In the genomic region with DNA sequence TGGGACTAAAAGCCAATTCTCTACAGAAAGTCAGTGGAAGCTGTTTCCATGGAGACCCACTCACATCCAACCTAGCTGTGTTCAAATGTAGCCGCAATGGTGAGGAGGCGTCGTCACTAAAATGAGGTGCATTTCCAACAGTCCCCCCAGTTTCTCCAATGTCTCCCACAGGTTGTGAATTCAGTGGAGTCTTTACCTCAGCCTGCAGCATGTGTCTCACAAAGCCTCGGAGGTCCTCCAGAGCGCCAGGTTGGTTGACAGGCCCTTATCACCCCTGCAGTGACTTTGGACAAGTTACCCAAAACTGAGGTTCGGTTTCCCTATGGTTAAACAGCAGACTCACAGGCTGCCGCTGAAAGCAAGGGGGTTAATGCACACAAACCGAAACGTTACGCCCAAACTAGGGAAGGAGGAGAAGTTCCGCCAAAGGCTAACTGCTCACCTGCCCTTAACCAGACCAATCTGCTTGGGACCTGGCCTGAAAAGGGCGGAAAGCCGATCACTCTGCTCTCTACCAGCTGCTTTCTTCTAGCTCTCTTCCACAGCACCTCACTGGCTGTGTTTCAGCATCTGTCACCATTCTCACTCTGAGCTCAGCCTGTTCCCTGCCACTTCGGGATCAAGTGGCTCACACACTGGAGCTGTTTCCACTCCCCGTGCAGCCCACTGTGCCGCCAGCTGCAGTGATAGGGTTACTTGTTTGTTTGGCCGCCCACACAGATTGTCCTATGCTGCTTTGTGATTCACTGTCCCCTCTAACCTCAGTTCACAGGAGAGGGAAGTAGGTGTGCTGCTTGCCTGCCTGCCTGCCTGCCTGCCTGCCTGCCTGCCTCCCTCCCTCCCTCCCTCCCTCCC, we compare ENCODE assay signal across 14 mouse cellular contexts. TPM values are rescaled to one million over a fixed set of nuclear protein-coding genes. Genes with fewer than 3 reads are reported as not detected.
DNase-seq lines count a peak whose midpoint lies in the region; ATAC-seq lines count a peak whose summit lies in the region.
"Had no signal": no experiment of that assay in that cellular context is flagged by ENCODE, and none has a peak within 500 bp of the region (broad histone marks: within the 10 kb centered on the region; RNA-seq: fewer than 3 reads in every experiment).

No protein-coding gene starts in this region.

- H3K4me1 ChIP-seq in forebrain, embryonic 16.5 days (replicated peaks; ENCODE audit: control insufficient read depth, insufficient read depth, low read length): peaks cover 18% of the 10 kb centered on the region
- H3K4me1 ChIP-seq in forebrain, embryonic 12.5 days: peaks cover 17% of the 10 kb centered on the region
- peaks cover 23% of the 10 kb centered on the region for H3K4me1 ChIP-seq in midbrain, embryonic 13.5 days (replicated peaks)

- no peak overlapping the region for H3K27ac ChIP-seq in forebrain, embryonic 16.5 days (ENCODE audit: low read length)
- H3K27ac ChIP-seq in forebrain, embryonic 12.5 days: no peak overlapping the region
- no peak overlapping the region for H3K27ac ChIP-seq in midbrain, embryonic 13.5 days
- H3K27ac ChIP-seq: midbrain, embryonic 10.5 days had no signal

- no peak overlapping the region for H3K4me2 ChIP-seq in forebrain, embryonic 16.5 days (ENCODE audit: low read length)
- H3K4me2 ChIP-seq in forebrain, embryonic 12.5 days: no peak overlapping the region
- H3K4me2 ChIP-seq in midbrain, embryonic 13.5 days (replicated peaks): no peak overlapping the region

- peak; percentile 29 to 56 for DNase-seq in left cerebral cortex, adult 18-20 months (ENCODE audit: low spot score in 2 of 2)
- DNase-seq in left cerebral cortex, postnatal 4 days: no peak
- peak; percentile 27 for DNase-seq in induced T-regulatory cell, adult 2 months (ENCODE audit: low read depth)
- DNase-seq in right cerebral cortex, postnatal 10 days (ENCODE audit: low spot score in 2 of 2): peak; percentile 51 to 68
- DNase-seq in lung, postnatal 25 days (ENCODE audit: low spot score): no peak
- DNase-seq: embryo, embryonic 11 days; thymus, postnatal 36 days had no signal

- H3K9me3 ChIP-seq in forebrain, embryonic 16.5 days (ENCODE audit: control insufficient read depth, low read length): no peaks in the 10 kb centered on the region
- no peaks in the 10 kb centered on the region for H3K9me3 ChIP-seq in forebrain, embryonic 12.5 days
- no peaks in the 10 kb centered on the region for H3K9me3 ChIP-seq in midbrain, embryonic 13.5 days
- H3K9me3 ChIP-seq: midbrain, embryonic 10.5 days had no signal

- H3K4me3 ChIP-seq in forebrain, embryonic 16.5 days (replicated peaks; ENCODE audit: low read length): no peak overlapping the region
- no peak overlapping the region for H3K4me3 ChIP-seq in forebrain, embryonic 12.5 days (replicated peaks)
- no peak overlapping the region for H3K4me3 ChIP-seq in midbrain, embryonic 13.5 days (replicated peaks)
- H3K4me3 ChIP-seq: midbrain, embryonic 10.5 days had no signal

- ATAC-seq in forebrain, embryonic 16.5 days: no peak
- ATAC-seq in forebrain, embryonic 12.5 days (ENCODE audit: low FRiP score): no peak
- no peak for ATAC-seq in midbrain, embryonic 13.5 days

- H3K9ac ChIP-seq in forebrain, embryonic 16.5 days (replicated peaks; ENCODE audit: low read depth, low read length): 0 out of 2 replicates have a peak overlapping the region, but pooled peaks have one; percentile 17
- no peak overlapping the region for H3K9ac ChIP-seq in forebrain, embryonic 12.5 days
- no peak overlapping the region for H3K9ac ChIP-seq in midbrain, embryonic 13.5 days (replicated peaks)

- intact Hi-C loops in left cerebral cortex, postnatal 4 days (cut with DNase I): loop anchor here (5.0 kb wide), 1 partner anchor 41 kb away; no protein-coding TSS in a partner anchor

- peaks cover 12% of the 10 kb centered on the region for H3K27me3 ChIP-seq in forebrain, embryonic 16.5 days (replicated peaks; ENCODE audit: control insufficient read depth, insufficient read depth, low read length)
- H3K27me3 ChIP-seq in forebrain, embryonic 12.5 days: peaks cover 39% of the 10 kb centered on the region
- peaks cover 48% of the 10 kb centered on the region for H3K27me3 ChIP-seq in midbrain, embryonic 13.5 days

- no peaks in the 10 kb centered on the region for H3K36me3 ChIP-seq in forebrain, embryonic 16.5 days (ENCODE audit: control insufficient read depth, insufficient read depth)
- H3K36me3 ChIP-seq in forebrain, embryonic 12.5 days (replicated peaks): no peaks in the 10 kb centered on the region
- H3K36me3 ChIP-seq in midbrain, embryonic 13.5 days: no peaks in the 10 kb centered on the region
- H3K36me3 ChIP-seq: midbrain, embryonic 10.5 days had no signal

- 27% methylated on average over 17 of the region's 17 CpGs for WGBS in forebrain, embryonic 16.5 days
- 29% methylated on average over 17 of the region's 17 CpGs for WGBS in forebrain, embryonic 12.5 days
- 26% methylated on average over 17 of the region's 17 CpGs for WGBS in midbrain, embryonic 13.5 days

RNA-seq across cellular contexts. Expression of a gene that starts 1.6 kb away (rescaled TPM):
- 35.9 and 36.7 TPM in 2 replicates for polyA plus RNA-seq in forebrain, embryonic 16.5 days (2015; fragmentation: Nextera tagmentation; extraction: Ambion mirVana)
- 18.8 and 21.4 TPM in 2 replicates for polyA plus RNA-seq in forebrain, embryonic 12.5 days (2016; fragmentation: Nextera tagmentation; extraction: Ambion mirVana)
- total RNA-seq in left cerebral cortex, adult 18-20 months (2021): 10 to 100 TPM; 74.8 to 75.0 TPM
- total RNA-seq in left cerebral cortex, postnatal 4 days (2021): 10 to 100 TPM; 25.5 to 27.3 TPM
- 25.9 and 28.4 TPM in 2 replicates for polyA plus RNA-seq in midbrain, embryonic 13.5 days (2015; fragmentation: Nextera tagmentation; extraction: Ambion mirVana)

RNA-seq across cellular contexts. Expression of a gene that starts 6.7 kb away (rescaled TPM):
- 0.06 and 0.10 TPM in 2 replicates for polyA plus RNA-seq in forebrain, embryonic 16.5 days (2015; fragmentation: Nextera tagmentation; extraction: Ambion mirVana)
- not detected in 2 replicates for polyA plus RNA-seq in forebrain, embryonic 12.5 days (2016; fragmentation: Nextera tagmentation; extraction: Ambion mirVana)
- total RNA-seq in left cerebral cortex, adult 18-20 months (2021): not detected
- under 1 TPM in 1 of 2 experiments, not detected in 1; 0.06 TPM for total RNA-seq in left cerebral cortex, postnatal 4 days (2021)
- polyA plus RNA-seq in midbrain, embryonic 13.5 days (2015; fragmentation: Nextera tagmentation; extraction: Ambion mirVana): 0.03 and 0.10 TPM in 2 replicates
- total RNA-seq: left cerebral cortex, postnatal 10 days had no signal
- polyA plus RNA-seq: C2C12; midbrain, embryonic 10.5 days had no signal

RNA-seq across cellular contexts. Expression of a gene that starts 44.0 kb away (rescaled TPM):
- 0.44 TPM in 1 of 2 replicates, not detected in the other for polyA plus RNA-seq in forebrain, embryonic 16.5 days (2015; fragmentation: Nextera tagmentation; extraction: Ambion mirVana)
- polyA plus RNA-seq in forebrain, embryonic 12.5 days (2016; fragmentation: Nextera tagmentation; extraction: Ambion mirVana): 0.42 TPM in 1 of 2 replicates, not detected in the other
- total RNA-seq in left cerebral cortex, adult 18-20 months (2021): not detected
- not detected for total RNA-seq in left cerebral cortex, postnatal 4 days (2021)
- polyA plus RNA-seq in midbrain, embryonic 13.5 days (2015; fragmentation: Nextera tagmentation; extraction: Ambion mirVana): 0.42 TPM in 1 of 2 replicates, not detected in the other
- polyA plus RNA-seq: C2C12; heart, postnatal 0 days had no signal

Comparison
In these comparisons a context has a peak if more than half of its experiments do, and no peak if none do; other contexts are left out.
1. DNase-seq: peak in left cerebral cortex, adult 18-20 months (2 of 2), induced T-regulatory cell, adult 2 months (single experiment) and right cerebral cortex, postnatal 10 days (2 of 2); none in left cerebral cortex, postnatal 4 days (single experiment) and lung, postnatal 25 days (single experiment).